Mouse (Mus musculus) ES-Bruce4 (cell line): Measurements from ENCODE around the gene Slc38a8.

Experiments
- CTCF ChIP-seq: IDR thresholded peaks from one replicate; pipeline ENCODE4 v1.8.1; 2011; ENCODE audit warnings: low read depth, low read length
- EP300 ChIP-seq: IDR thresholded peaks from 2 replicates; pipeline ENCODE4 v1.6.1; 2011; ENCODE audit warnings: low read depth, low read length; ENCODE audit not compliant: insufficient read depth
- POLR2A ChIP-seq: IDR thresholded peaks from one replicate; pipeline ENCODE4 v1.8.1; 2011; ENCODE audit warnings: low read length; ENCODE audit not compliant: insufficient read depth

DNA sequence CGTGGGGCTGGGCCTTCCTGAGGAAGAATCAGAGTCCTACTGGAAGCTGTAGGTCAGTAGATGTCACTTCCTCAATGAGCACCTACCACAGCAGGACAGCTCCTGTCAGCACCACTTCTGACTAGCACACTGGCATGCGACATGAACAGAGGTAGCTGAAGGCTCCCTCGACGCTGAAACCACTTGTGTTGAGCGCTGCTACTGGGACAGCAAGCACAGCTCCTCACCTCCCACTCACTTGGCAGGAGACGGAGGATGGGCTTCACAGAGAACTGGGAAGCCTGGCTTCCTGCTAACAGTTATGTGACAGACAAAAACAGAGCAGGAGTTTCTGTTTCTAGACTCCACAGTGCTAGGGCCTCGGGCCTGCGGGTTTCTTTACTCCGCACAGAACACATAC lies 30.5 kb upstream of the Slc38a8 start:
- TF ChIP-seq EP300 (no peak), CTCF (no peak), POLR2A (no peak)
